Comparison of ENCODE assay signal across 8 mouse cellular contexts in the genomic region with DNA sequence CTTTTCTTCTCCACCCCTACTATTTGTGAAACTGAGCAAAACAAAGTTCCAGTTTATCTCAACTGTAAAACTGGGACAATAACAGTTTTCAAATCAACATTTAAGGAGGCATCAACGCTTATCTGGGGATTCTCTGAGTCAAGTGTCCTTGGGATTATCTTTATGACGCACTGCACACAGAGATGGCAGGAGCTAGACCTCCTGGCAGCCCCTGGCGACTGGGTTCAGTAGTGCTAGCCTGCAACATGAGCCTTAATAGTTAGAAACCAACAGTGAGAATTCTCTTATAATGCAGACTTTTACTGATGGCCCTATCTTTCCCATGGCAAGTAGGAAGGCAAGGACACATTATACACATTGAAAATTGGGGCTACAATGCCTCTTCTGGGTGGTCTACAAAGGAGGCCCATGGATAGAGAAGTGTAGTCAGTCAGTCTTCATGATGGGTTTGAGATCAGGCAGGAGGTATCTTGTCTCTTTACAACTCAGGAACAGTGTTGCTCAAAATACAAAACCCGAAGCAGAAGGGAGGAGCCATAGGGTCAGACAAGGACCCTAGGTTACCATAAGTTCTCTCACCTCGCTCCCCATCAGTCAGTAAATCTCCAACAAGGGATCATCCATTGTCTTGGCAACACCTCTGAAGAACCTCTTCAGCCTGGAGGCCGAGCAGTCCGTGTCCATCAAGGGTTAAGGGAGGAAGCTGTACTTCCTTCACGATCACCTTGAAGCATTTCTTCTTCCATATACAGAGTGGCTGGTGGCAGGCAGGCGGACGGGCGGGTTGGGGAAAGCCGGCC. TPM values are rescaled to one million over a fixed set of nuclear protein-coding genes. Genes with fewer than 3 reads are reported as not detected.
A peak's percentile ranks its signal among the peaks of the same experiment; 100 is the strongest.
DNase-seq lines count a peak whose midpoint lies in the region; ATAC-seq and TF ChIP-seq lines count a peak whose summit lies in the region.

No protein-coding gene starts in this region.

- ATAC-seq in forebrain, embryonic 16.5 days: no peak; the same call in 1 of the 2 replicates
- no peak; the same call in 1 of the 2 replicates for ATAC-seq in liver, embryonic 15.5 days (ENCODE audit: insufficient read depth)
- no peak; the same call in 1 of the 2 replicates for ATAC-seq in stomach, embryonic 16.5 days (ENCODE audit: insufficient read depth, low FRiP score)

- H3K4me1 ChIP-seq in bone marrow macrophage, adult 2 months (ENCODE audit: control insufficient read depth, insufficient read depth, low read length): peaks cover 17% of the 10 kb centered on the region
- peaks cover 14% of the 10 kb centered on the region for H3K4me1 ChIP-seq in forebrain, embryonic 16.5 days (replicated peaks; ENCODE audit: control insufficient read depth, insufficient read depth, low read length)
- peaks cover 63% of the 10 kb centered on the region for H3K4me1 ChIP-seq in liver, embryonic 15.5 days (replicated peaks)
- H3K4me1 ChIP-seq in stomach, embryonic 16.5 days (ENCODE audit: control insufficient read depth, insufficient read depth, low read length): peaks cover 22% of the 10 kb centered on the region

- intact Hi-C loops in gastrocnemius, adult 2 months (cut with DNase I): no loop called here

- H3K9me3 ChIP-seq in forebrain, embryonic 16.5 days (ENCODE audit: control insufficient read depth, low read length): no peaks in the 10 kb centered on the region
- no peaks in the 10 kb centered on the region for H3K9me3 ChIP-seq in liver, embryonic 15.5 days (replicated peaks)
- no peaks in the 10 kb centered on the region for H3K9me3 ChIP-seq in stomach, embryonic 16.5 days (replicated peaks; ENCODE audit: control insufficient read depth, low read length)

- no peak for TF ChIP-seq POLR2A in bone marrow macrophage, adult 2 months (IDR thresholded peaks at IDR 0.05; ENCODE audit: borderline replicate concordance, low read depth, low read length)

- H3K27ac ChIP-seq in gastrocnemius, adult 2 months: peak overlapping the region; percentile 92
- peak overlapping the region; percentile 59 for H3K27ac ChIP-seq in bone marrow macrophage, adult 2 months (ENCODE audit: insufficient read depth, low read depth, low read length)
- peak overlapping the region; percentile 50 for H3K27ac ChIP-seq in forebrain, embryonic 16.5 days (ENCODE audit: low read length)
- H3K27ac ChIP-seq in liver, embryonic 15.5 days (replicated peaks): 0 out of 2 replicates have a peak overlapping the region, but pooled peaks have one; percentile 41
- H3K27ac ChIP-seq in stomach, embryonic 16.5 days (ENCODE audit: low read length): peak overlapping the region; percentile 71

- TF ChIP-seq CTCF in gastrocnemius, adult 2 months (IDR thresholded peaks at IDR 0.05): no peak
- TF ChIP-seq CTCF in bone marrow macrophage, adult 2 months (IDR thresholded peaks at IDR 0.05; ENCODE audit: low read depth, low read length): no peak

- peak overlapping the region; percentile 99 for H3K4me3 ChIP-seq in gastrocnemius, adult 2 months
- peak overlapping the region; percentile 85 for H3K4me3 ChIP-seq in bone marrow macrophage, adult 2 months (ENCODE audit: insufficient read depth, low read length)
- H3K4me3 ChIP-seq in forebrain, embryonic 16.5 days (replicated peaks; ENCODE audit: low read length): peak overlapping the region; percentile 96
- H3K4me3 ChIP-seq in liver, embryonic 15.5 days (replicated peaks): peak overlapping the region; percentile 81
- H3K4me3 ChIP-seq in stomach, embryonic 16.5 days (replicated peaks; ENCODE audit: low read length): peak overlapping the region; percentile 98

- 19% methylated on average over 12 of the region's 12 CpGs for WGBS in forebrain, embryonic 16.5 days
- WGBS in liver, embryonic 15.5 days (ENCODE audit: insufficient replicate concordance): 5% methylated on average over 12 of the region's 12 CpGs
- 13% methylated on average over 12 of the region's 12 CpGs for WGBS in stomach, embryonic 16.5 days

- H3K9ac ChIP-seq in forebrain, embryonic 16.5 days (replicated peaks; ENCODE audit: low read depth, low read length): peak overlapping the region; percentile 89
- H3K9ac ChIP-seq in liver, embryonic 15.5 days: peak overlapping the region; percentile 76; the same call in 1 of the 2 replicates
- H3K9ac ChIP-seq in stomach, embryonic 16.5 days (ENCODE audit: low read length): peak overlapping the region; percentile 97

- no peaks in the 10 kb centered on the region for H3K36me3 ChIP-seq in forebrain, embryonic 16.5 days (ENCODE audit: control insufficient read depth, insufficient read depth)
- H3K36me3 ChIP-seq in liver, embryonic 15.5 days (replicated peaks): no peaks in the 10 kb centered on the region
- no peaks in the 10 kb centered on the region for H3K36me3 ChIP-seq in stomach, embryonic 16.5 days (ENCODE audit: control insufficient read depth, insufficient read depth, low read length)

- H3K4me2 ChIP-seq in forebrain, embryonic 16.5 days (ENCODE audit: low read length): peak overlapping the region; percentile 82
- peak overlapping the region; percentile 87 for H3K4me2 ChIP-seq in liver, embryonic 15.5 days
- H3K4me2 ChIP-seq in stomach, embryonic 16.5 days (ENCODE audit: low read depth, low read length): peak overlapping the region; percentile 87

- 0 out of 2 replicates have a peak, but pooled peaks cover 2% of the 10 kb centered on the region for H3K27me3 ChIP-seq in forebrain, embryonic 16.5 days (replicated peaks; ENCODE audit: control insufficient read depth, insufficient read depth, low read length)
- no peaks in the 10 kb centered on the region for H3K27me3 ChIP-seq in liver, embryonic 15.5 days
- H3K27me3 ChIP-seq in stomach, embryonic 16.5 days (ENCODE audit: control insufficient read depth, insufficient read depth, low read length): no peaks in the 10 kb centered on the region

- DNase-seq in gastrocnemius, adult 2 months: no peak
- DNase-seq in gastrocnemius, postnatal 4 days (ENCODE audit: low spot score in 2 of 2): no peak
- peak; percentile 77 for DNase-seq in 416B (ENCODE audit: low read depth)
- no peak for DNase-seq in spleen, postnatal 14 days (ENCODE audit: low spot score in 2 of 2)

RNA-seq across cellular contexts. Expression of a gene that starts 0.7 kb away (rescaled TPM):
- 1 to 10 TPM; 6.4 to 7.3 TPM for total RNA-seq in gastrocnemius, adult 2 months (2021)
- total RNA-seq in gastrocnemius, postnatal 4 days (2021): 10 to 100 TPM; 14.7 to 15.0 TPM
- 5.5 and 6.2 TPM in 2 replicates for polyA plus RNA-seq in bone marrow macrophage, adult 2 months (2012; ENCODE audit: insufficient read depth, insufficient read length, missing spikeins)
- polyA plus RNA-seq in forebrain, embryonic 16.5 days (2015; fragmentation: Nextera tagmentation; extraction: Ambion mirVana): 20.3 and 21.8 TPM in 2 replicates
- 8.9 and 9.2 TPM in 2 replicates for polyA plus RNA-seq in liver, embryonic 15.5 days (2015; fragmentation: Nextera tagmentation; extraction: Ambion mirVana)
- polyA plus RNA-seq in stomach, embryonic 16.5 days (2015; fragmentation: Nextera tagmentation; extraction: Ambion mirVana): 22.1 and 25.1 TPM in 2 replicates

Comparison
In these comparisons a context has a peak if more than half of its experiments do, and no peak if none do; other contexts are left out.
1. H3K27ac ChIP-seq: peak in every context shown above with its lines; median percentile 92 in gastrocnemius, adult 2 months; 71 in stomach, embryonic 16.5 days; 59 in bone marrow macrophage, adult 2 months; 50 in forebrain, embryonic 16.5 days; 41 in liver, embryonic 15.5 days.